Mouse (Mus musculus): ENCODE measurements around the gene Prkaa1.

DNA sequence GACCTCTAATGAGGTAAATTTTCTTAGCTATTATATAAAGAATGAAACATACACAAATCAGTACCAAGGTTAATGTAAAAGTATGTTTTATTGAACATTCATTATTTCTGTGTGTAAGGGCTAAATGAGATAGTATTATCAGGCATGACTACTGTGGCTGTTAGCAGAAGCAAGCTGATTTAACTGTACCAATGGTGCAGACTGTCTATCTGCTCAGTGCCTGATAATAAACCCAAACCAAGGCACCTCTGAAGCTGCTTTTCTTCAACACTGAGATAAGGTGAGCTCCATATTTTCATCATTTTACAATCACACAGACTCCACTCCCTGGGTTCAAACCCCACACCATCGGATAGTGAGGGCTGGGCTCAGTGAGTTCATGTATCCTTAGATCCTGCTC is 46.3 kb upstream of the Prkaa1 start:
- no peak for TF ChIP-seq POLR2A (IDR thresholded peaks at IDR 0.05; ENCODE audit: borderline replicate concordance, insufficient read depth, low read length)
- TF ChIP-seq CTCF (IDR thresholded peaks at IDR 0.05; ENCODE audit: borderline replicate concordance, insufficient read depth, low read depth, low read length), result no peak
